Mouse (Mus musculus) heart, postnatal 0 days (tissue): Measurements from ENCODE around the gene Plp2. TPM values are rescaled to one million over a fixed set of nuclear protein-coding genes. Genes with fewer than 3 reads are reported as not detected.
"Not testable (repeated sequence)": the region's sequence is repeated elsewhere in the genome, so short reads cannot be mapped to it uniquely, and the experiment has no call there.

Experiments
- ATAC-seq: fragments of 200-750 bp; cut with Nextera tagmentation; 2 replicates; pipeline ENCODE4 v1.8.0; 2017; ENCODE audit warnings: low read depth, moderate number of reproducible peaks, moderate library complexity; ENCODE audit not compliant: insufficient read depth
- DNase-seq: peaks from one replicate; pipeline ENCODE4 v3.0.0-alpha.2; 2016; ENCODE audit warnings: low spot score
- H3K27ac ChIP-seq: fragments of 300-500 bp; sonication (generic); 2 replicates; pipeline ENCODE4 v1.5.1; 2014; ENCODE audit warnings: low read depth, mild to moderate bottlenecking
- H3K27me3 ChIP-seq: fragments of 300-500 bp; sonication (generic); 2 replicates; pipeline ENCODE4 v1.6.1; 2014; ENCODE audit warnings: low read length, mixed read lengths; ENCODE audit not compliant: control insufficient read depth, insufficient read depth
- H3K36me3 ChIP-seq: fragments of 300-500 bp; sonication (generic); replicated peaks from 2 replicates; pipeline ENCODE4 v1.6.1; 2014; ENCODE audit warnings: low read length, mixed read lengths; ENCODE audit not compliant: control insufficient read depth, insufficient read depth
- H3K4me1 ChIP-seq: fragments of 300-500 bp; sonication (generic); 2 replicates; pipeline ENCODE4 v1.6.1; 2014; ENCODE audit warnings: antibody characterized with exemption; ENCODE audit not compliant: control insufficient read depth, insufficient read depth
- H3K4me2 ChIP-seq: fragments of 300-500 bp; sonication (generic); 2 replicates; pipeline ENCODE4 v1.6.1; 2014; ENCODE audit warnings: low read depth, mild to moderate bottlenecking, low read length, moderate library complexity
- H3K4me3 ChIP-seq: fragments of 300-500 bp; sonication (generic); 2 replicates; pipeline ENCODE4 v1.5.1; 2014; ENCODE audit warnings: low read depth, low read length
- H3K9ac ChIP-seq: fragments of 300-500 bp; sonication (generic); replicated peaks from 2 replicates; pipeline ENCODE4 v1.6.1; 2014; ENCODE audit warnings: low read depth, low read length, mixed read lengths
- H3K9me3 ChIP-seq: fragments of 300-500 bp; sonication (generic); replicated peaks from 2 replicates; pipeline ENCODE4 v1.6.1; 2016; ENCODE audit warnings: low read length; ENCODE audit not compliant: control insufficient read depth
- CTCF ChIP-seq: IDR thresholded peaks from 2 replicates; pipeline ENCODE4 v1.5.1; 2016; ENCODE audit warnings: antibody characterized with exemption, control low read depth, low read depth
- EP300 ChIP-seq: IDR thresholded peaks from 2 replicates; pipeline ENCODE4 v1.6.1; 2016; ENCODE audit warnings: antibody characterized with exemption, low read depth
- WGBS: fragments of 180-500 bp; shearing (Covaris S2); extraction: QIAGEN DNeasy Blood & Tissue Kit; methylation state at CpG from one replicate; pipeline ENCODE4 v1.1.7; 2014; 5-methylcytosine and 5-hydroxymethylcytosine counted together
- polyA plus RNA-seq: library from polyadenylated mRNA; unstranded; fragments of >200 nt; fragmentation: Nextera tagmentation; extraction: Ambion mirVana; gene quantifications from 2 replicates; pipeline ENCODE4 v1.2.1, GENCODE M21; 2015
- total RNA-seq: library from RNA; depleted of rRNA; stranded (reverse); fragments of >200 nt; gene quantifications from 2 replicates; pipeline ENCODE4 v1.2.3, GENCODE M21; 2014; ENCODE audit warnings: low replicate concordance; rRNA removed

Gene Plp2
- 134 and 184 TPM in 2 replicates for total RNA-seq
- polyA plus RNA-seq, result 91.1 and 95.7 TPM in 2 replicates

GRCm38 (mm10) chrX:7670921-7671623 is at the start of gene Plp2:
Plp2 (minus strand) TSS chrX:7671390.
- Histone ChIP-seq H3K36me3 (peaks cover 21% of the 10 kb centered on the region), H3K4me3 (peak within 1 kb of the TSS; percentile 63), H3K27me3 (no peaks in the 10 kb centered on the region), H3K4me2 (peak within 1 kb of the TSS; percentile 69), H3K9ac (peak within 1 kb of the TSS; percentile 70), H3K4me1 (0 out of 2 replicates have a peak, but pooled peaks cover 12% of the 10 kb centered on the region), H3K9me3 (no peaks in the 10 kb centered on the region), H3K27ac (peak within 1 kb of the TSS; percentile 82)
- TF ChIP-seq CTCF (no peak), EP300 (no peak)
- ATAC-seq (peak; percentile 49), DNase-seq (no peak)
- 22% methylated on average over 23 of the region's 36 CpGs for WGBS

DNA sequence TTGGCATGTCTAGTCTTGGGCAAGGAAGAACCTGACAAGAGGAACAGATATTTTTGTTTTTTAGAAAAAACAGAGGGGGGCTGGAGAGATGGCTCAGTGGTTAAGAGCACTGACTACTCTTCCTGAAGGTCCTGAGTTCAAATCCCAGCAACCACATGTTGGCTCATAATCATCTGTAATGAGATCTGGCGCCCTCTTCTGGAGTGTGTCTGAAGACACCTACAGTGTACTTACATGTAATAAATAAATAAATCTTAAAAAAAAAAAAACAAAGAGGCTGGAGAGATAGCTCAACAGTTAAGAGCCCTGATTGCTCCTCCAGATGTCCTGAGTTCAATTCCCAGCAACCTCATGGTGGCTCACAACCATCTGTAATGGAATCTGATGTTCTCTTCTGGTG is 44.9 kb upstream of the Plp2 start:
- not testable (repeated sequence) for H3K4me2 ChIP-seq, H3K4me1 ChIP-seq, DNase-seq, H3K9me3 ChIP-seq, H3K4me3 ChIP-seq, H3K27me3 ChIP-seq, H3K27ac ChIP-seq, ATAC-seq, H3K9ac ChIP-seq, H3K36me3 ChIP-seq
- WGBS, result 36% methylated on average over 1 of the region's 1 CpGs

DNA sequence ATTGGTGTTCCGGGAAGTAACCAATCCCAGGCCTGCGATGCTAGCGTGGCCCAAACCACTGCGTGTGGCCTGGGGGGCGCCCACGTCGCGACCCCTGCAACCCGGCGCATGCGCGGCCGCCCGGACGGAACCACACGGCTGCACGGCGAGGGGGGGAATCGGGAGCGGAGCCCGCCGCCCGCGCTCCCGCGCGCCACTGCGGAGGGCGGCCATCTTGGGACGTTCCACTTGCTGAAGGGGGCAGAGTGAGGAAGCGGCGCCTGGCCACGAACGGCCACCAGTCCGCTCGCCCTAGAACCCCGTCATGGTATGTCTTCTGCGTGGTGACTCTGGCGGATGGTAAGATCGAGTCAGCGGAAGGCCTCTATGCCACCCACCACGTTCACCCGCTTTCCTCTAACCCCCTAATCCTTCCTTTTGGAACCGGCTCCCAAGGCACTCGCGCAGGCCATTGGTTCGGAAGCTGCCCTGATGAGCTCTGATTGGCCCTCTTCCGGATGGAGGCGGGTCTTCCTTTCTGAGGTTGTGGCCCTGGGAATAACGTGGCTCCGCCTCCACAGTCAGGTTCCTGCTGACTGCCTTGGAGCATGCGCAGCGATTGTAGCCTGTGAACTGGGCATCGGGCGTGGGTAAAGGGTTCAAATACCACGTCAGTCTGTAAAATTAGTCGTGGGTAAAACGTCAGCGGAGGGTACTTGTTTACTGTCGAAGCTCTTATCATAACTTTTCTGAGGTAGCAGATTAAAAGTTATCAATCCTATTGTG is 43.1 kb upstream of the Plp2 start, which contains the start of gene Wdr45:
Wdr45 (plus strand) TSS at position 199 of the 765 bp plus-strand sequence.
- 10% methylated on average over 34 of the region's 60 CpGs for WGBS
- H3K4me1 ChIP-seq, H3K36me3 ChIP-seq, H3K9ac ChIP-seq, H3K27me3 ChIP-seq, H3K9me3 ChIP-seq: not testable (repeated sequence)
- Histone ChIP-seq H3K27ac (peak within 1 kb of the TSS; percentile 20; the same call in 1 of the 2 replicates), H3K4me2 (peak within 1 kb of the TSS; percentile 51), H3K4me3 (peak within 1 kb of the TSS; percentile 36)
- DNase-seq (peak; percentile 92), ATAC-seq (peak; percentile 97)

DNA sequence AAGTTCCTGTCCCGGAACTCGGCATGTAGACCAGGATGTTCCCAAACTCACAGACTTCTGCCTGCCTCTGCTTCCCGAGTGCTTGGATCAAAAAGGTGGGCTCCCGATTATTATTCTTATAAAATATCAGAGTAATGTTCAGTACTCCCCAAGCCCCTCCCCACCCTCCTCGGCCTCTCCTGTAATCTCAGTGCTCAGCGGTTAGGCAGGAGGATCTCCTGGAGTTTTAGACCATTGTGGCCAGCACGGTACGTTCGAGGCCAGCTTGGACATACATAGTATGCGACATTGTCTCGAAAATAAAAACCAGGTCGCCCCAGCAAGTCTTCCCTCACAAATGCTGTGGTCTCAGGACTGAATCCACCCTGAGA is 42.6 kb upstream of the Plp2 start:
- peak overlapping the region; percentile 36 for H3K4me3 ChIP-seq
- H3K27ac ChIP-seq, result peak overlapping the region; percentile 20; the same call in 1 of the 2 replicates
- DNase-seq, H3K36me3 ChIP-seq, H3K9me3 ChIP-seq, H3K27me3 ChIP-seq, H3K9ac ChIP-seq, ATAC-seq, H3K4me1 ChIP-seq: not testable (repeated sequence)
- H3K4me2 ChIP-seq, result peak overlapping the region; percentile 51
- WGBS, result 37% methylated on average over 5 of the region's 12 CpGs

DNA sequence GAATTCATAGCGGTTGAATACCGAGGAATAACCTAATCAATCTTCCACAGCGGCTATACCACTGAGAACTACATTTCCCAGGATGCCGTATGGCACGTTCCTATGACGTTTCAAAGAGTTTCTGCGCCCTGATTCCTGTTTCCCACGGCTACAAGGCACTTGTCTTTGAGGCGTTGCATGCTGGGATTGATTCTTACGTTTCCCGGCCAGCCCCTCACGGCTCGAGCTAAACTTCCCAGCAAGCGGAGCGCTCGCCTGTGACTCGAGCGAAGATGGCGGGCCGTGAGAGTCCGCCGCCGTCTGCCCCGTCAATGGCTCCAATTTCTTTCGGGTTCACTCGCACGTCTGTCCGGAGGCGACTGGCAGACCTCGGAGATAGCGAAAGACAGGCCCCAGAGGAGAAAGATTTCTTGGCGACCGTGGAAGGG is 25.8 kb upstream of the Plp2 start, which contains the start of gene Gpkow:
Gpkow (plus strand) TSS at position 178 of the 428 bp plus-strand sequence.
- peak; percentile 91 for DNase-seq
- Histone ChIP-seq H3K27me3 (no peaks in the 10 kb centered on the region), H3K4me2 (peak within 1 kb of the TSS; percentile 64), H3K4me1 (no peaks in the 10 kb centered on the region), H3K36me3 (peaks cover 11% of the 10 kb centered on the region), H3K27ac (peak within 1 kb of the TSS; percentile 51), H3K9me3 (no peaks in the 10 kb centered on the region), H3K9ac (peak within 1 kb of the TSS; percentile 63), H3K4me3 (peak within 1 kb of the TSS; percentile 64)
- WGBS, result 9% methylated on average over 33 of the region's 33 CpGs
- TF ChIP-seq EP300 (no peak), CTCF (no peak)
- ATAC-seq, result peak; percentile 95
